In the genomic region with DNA sequence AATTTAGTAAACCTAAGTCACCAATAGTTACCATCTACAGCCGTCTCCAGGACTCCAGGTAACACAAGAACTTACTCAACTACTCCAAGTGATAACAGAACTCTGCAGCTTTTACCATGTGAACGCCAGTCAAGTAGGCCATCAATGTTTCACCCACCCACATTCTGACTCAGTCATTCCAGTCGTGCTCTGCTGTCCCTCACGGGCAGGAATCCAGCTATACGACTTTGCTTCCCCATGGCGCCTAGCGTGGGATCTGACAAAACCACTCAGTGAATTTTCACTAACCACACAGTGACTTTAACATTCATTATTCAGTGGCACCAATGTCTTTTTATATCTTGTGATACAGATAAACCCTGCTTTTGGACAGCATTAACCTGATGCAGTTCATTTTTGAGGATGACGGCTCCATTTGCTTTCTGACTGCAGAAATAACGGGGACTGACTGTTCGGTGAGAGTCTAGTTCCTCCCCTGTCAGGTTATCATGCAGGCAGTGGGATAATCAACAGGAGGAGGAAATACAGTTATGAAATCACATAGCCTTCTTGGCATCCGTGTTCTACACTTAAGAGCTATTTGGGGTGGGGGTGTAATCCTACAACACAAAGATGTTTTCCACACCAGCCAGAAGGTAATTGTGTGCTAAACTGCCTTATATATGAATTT, we compare ENCODE assay signal across 8 mouse cellular contexts.
A peak's percentile ranks its signal among the peaks of the same experiment; 100 is the strongest.
DNase-seq lines count a peak whose midpoint lies in the region; ATAC-seq and TF ChIP-seq lines count a peak whose summit lies in the region.

No protein-coding gene starts in this region.

- DNase-seq in kidney, postnatal 36 days, result no peak
- peak; percentile 83 for DNase-seq in NIH3T3 (ENCODE audit: low read depth)
- no peak for DNase-seq in liver, embryonic 14.5 days (ENCODE audit: low read depth in 3 of 3, low spot score in 3 of 3)
- no peak for DNase-seq in yolk sac, embryonic 10.5 days (ENCODE audit: low spot score)
- no peak for DNase-seq in cerebellum, adult 8-10 months
- no peak for DNase-seq in kidney, adult 11 months

- WGBS in kidney, embryonic 16.5 days, result 74% methylated on average over 11 of the region's 11 CpGs
- WGBS in forebrain, embryonic 15.5 days, result 68% methylated on average over 11 of the region's 11 CpGs
- WGBS in liver, embryonic 14.5 days (ENCODE audit: insufficient replicate concordance), result 53% methylated on average over 11 of the region's 11 CpGs

- peak overlapping the region; percentile 97 for H3K4me3 ChIP-seq in kidney, embryonic 16.5 days (ENCODE audit: low read length)
- peak overlapping the region; percentile 75 for H3K4me3 ChIP-seq in forebrain, embryonic 15.5 days
- H3K4me3 ChIP-seq in liver, embryonic 14.5 days (ENCODE audit: insufficient read depth in 1 of 2, low read depth in 2 of 2, low read length in 2 of 2), result peak overlapping the region in 1 of 2 experiments; percentile 94; a peak in 2 of 4 replicates

- peaks cover 3% of the 10 kb centered on the region; the same call in 1 of the 2 replicates for H3K9me3 ChIP-seq in kidney, embryonic 16.5 days (ENCODE audit: low read length)
- no peaks in the 10 kb centered on the region for H3K9me3 ChIP-seq in forebrain, embryonic 15.5 days
- no peaks in the 10 kb centered on the region for H3K9me3 ChIP-seq in liver, embryonic 14.5 days (ENCODE audit: control insufficient read depth, low read length)

- no peak for ATAC-seq in kidney, embryonic 16.5 days (ENCODE audit: low FRiP score, low TSS enrichment)
- no peak for ATAC-seq in forebrain, embryonic 15.5 days (replicated peaks)
- ATAC-seq in liver, embryonic 14.5 days (ENCODE audit: insufficient read depth), result no peak

- H3K36me3 ChIP-seq in kidney, embryonic 16.5 days (ENCODE audit: insufficient read depth, low read length), result peaks cover 27% of the 10 kb centered on the region
- peaks cover 4% of the 10 kb centered on the region for H3K36me3 ChIP-seq in forebrain, embryonic 15.5 days
- peaks cover 2% of the 10 kb centered on the region for H3K36me3 ChIP-seq in liver, embryonic 14.5 days (replicated peaks; ENCODE audit: control insufficient read depth, insufficient read depth, low read depth)

- 0 out of 2 replicates have a peak overlapping the region, but pooled peaks have one; percentile 1 for H3K27ac ChIP-seq in kidney, embryonic 16.5 days (ENCODE audit: low read length)
- peak overlapping the region; percentile 9; the same call in 1 of the 2 replicates for H3K27ac ChIP-seq in forebrain, embryonic 15.5 days (replicated peaks)
- no peak overlapping the region for H3K27ac ChIP-seq in liver, embryonic 14.5 days

- TF ChIP-seq EP300 in liver, embryonic 14.5 days (IDR thresholded peaks at IDR 0.05; ENCODE audit: low read depth), result no peak

- peak overlapping the region; percentile 65 for H3K4me2 ChIP-seq in kidney, embryonic 16.5 days (replicated peaks; ENCODE audit: low read depth, low read length)
- H3K4me2 ChIP-seq in forebrain, embryonic 15.5 days (replicated peaks), result peak overlapping the region; percentile 64
- peak overlapping the region; percentile 93 for H3K4me2 ChIP-seq in liver, embryonic 14.5 days (ENCODE audit: low read depth)

- H3K4me1 ChIP-seq in kidney, embryonic 16.5 days (ENCODE audit: insufficient read depth, low read length), result peaks cover 25% of the 10 kb centered on the region
- H3K4me1 ChIP-seq in forebrain, embryonic 15.5 days, result peaks cover 40% of the 10 kb centered on the region
- H3K4me1 ChIP-seq in liver, embryonic 14.5 days (replicated peaks; ENCODE audit: control insufficient read depth in 2 of 2, insufficient read depth in 2 of 2, low read length in 1 of 2), result peaks cover 20 to 23% of the 10 kb centered on the region in 2 experiments

- H3K27me3 ChIP-seq in kidney, embryonic 16.5 days (ENCODE audit: insufficient read depth, low read length), result no peaks in the 10 kb centered on the region
- no peaks in the 10 kb centered on the region for H3K27me3 ChIP-seq in forebrain, embryonic 15.5 days
- H3K27me3 ChIP-seq in liver, embryonic 14.5 days (ENCODE audit: control insufficient read depth, insufficient read depth, low read length), result no peaks in the 10 kb centered on the region

- H3K9ac ChIP-seq in kidney, embryonic 16.5 days (replicated peaks; ENCODE audit: low read length), result no peak overlapping the region
- H3K9ac ChIP-seq in forebrain, embryonic 15.5 days (replicated peaks), result peak overlapping the region; percentile 91
- H3K9ac ChIP-seq in liver, embryonic 14.5 days (replicated peaks), result peak overlapping the region; percentile 95; the same call in 1 of the 2 replicates

- TF ChIP-seq CTCF in liver, embryonic 14.5 days (IDR thresholded peaks at IDR 0.05; ENCODE audit: low read depth), result no peak
